8 mouse cellular contexts compared by ENCODE assay signal in the genomic region with DNA sequence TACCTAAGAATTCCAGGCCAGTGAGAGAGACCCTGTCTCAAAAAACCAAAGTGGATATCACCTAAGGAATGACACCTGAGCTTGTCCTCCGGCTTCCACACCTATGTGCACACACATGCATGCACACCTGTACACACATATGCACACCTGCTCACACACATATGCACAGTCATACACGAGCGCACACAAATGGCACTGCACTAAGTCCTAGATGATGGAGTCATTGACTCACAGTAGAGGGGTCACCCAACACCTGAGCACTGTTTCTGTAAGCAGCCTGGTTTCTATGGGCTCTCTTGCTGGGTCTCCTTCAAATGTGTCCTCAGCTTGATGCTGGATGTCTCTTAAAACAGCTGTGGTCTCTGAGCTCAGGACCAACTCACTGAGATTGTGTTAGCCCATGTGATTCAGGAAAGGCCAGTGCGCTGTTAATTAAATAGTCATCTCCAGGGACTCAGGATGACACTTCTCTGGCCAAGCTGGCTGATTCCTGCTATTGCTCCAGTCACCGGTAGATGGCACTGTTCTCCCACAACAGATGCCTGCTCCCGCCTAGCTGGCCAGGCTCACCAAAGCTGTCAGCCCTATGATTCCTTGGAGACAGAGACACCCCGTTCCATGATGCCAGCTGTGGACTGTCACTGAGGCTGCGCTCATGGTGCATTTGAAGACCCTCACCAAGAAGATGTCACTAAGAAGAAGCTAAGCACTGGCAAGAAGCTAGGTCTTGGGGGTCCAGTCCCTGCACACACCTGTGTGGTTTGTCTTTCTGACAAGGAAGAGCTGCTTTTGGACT.
DNase-seq lines count a peak whose midpoint lies in the region; ATAC-seq and TF ChIP-seq lines count a peak whose summit lies in the region.

No protein-coding gene starts in this region.

- ATAC-seq in forebrain, embryonic 15.5 days (replicated peaks), result peak; percentile 87

- peak; percentile 85 for DNase-seq in ES-CJ7 (ENCODE audit: low read depth, low spot score)
- DNase-seq in cerebellum, adult 11 months, result peak; percentile 56
- peak; percentile 73 to 76 for DNase-seq in heart, postnatal 36 days
- peak; percentile 57 to 83 for DNase-seq in layer of hippocampus, adult 2 months (ENCODE audit: low spot score in 2 of 2)
- peak; percentile 63 for DNase-seq in lung, adult 2 months
- DNase-seq in thymus, adult 18-20 months, result peak; percentile 16 to 26

- TF ChIP-seq POLR2A in lung, adult 2 months (IDR thresholded peaks at IDR 0.05; ENCODE audit: borderline replicate concordance, extremely low read depth, low read depth, low read length), result no peak
- TF ChIP-seq POLR2A in olfactory bulb, adult 2 months (IDR thresholded peaks at IDR 0.05; ENCODE audit: insufficient read depth, low read depth, low read length), result no peak

- H3K4me1 ChIP-seq in forebrain, embryonic 15.5 days, result peaks cover 7% of the 10 kb centered on the region; the same call in 1 of the 2 replicates
- H3K4me1 ChIP-seq in lung, adult 2 months (ENCODE audit: control insufficient read depth, insufficient read depth, low read length), result no peaks in the 10 kb centered on the region
- peaks cover 2% of the 10 kb centered on the region; the same call in 1 of the 2 replicates for H3K4me1 ChIP-seq in olfactory bulb, adult 2 months (ENCODE audit: control insufficient read depth, insufficient read depth, low read length)

- H3K9ac ChIP-seq in forebrain, embryonic 15.5 days (replicated peaks), result peak overlapping the region; percentile 7; the same call in 1 of the 2 replicates

- H3K27ac ChIP-seq in forebrain, embryonic 15.5 days (replicated peaks), result no peak overlapping the region
- H3K27ac ChIP-seq in layer of hippocampus, adult 2 months, result no peak overlapping the region
- no peak overlapping the region for H3K27ac ChIP-seq in olfactory bulb, adult 2 months (ENCODE audit: insufficient read depth, low read depth, low read length)

- H3K4me2 ChIP-seq in forebrain, embryonic 15.5 days (replicated peaks), result peak overlapping the region; percentile 33

- H3K36me3 ChIP-seq in forebrain, embryonic 15.5 days, result no peaks in the 10 kb centered on the region

- TF ChIP-seq CTCF in layer of hippocampus, adult 2 months (conservative IDR thresholded peaks at IDR 0.05), result peak; percentile 96
- peak; percentile 99 for TF ChIP-seq CTCF in lung, adult 2 months (IDR thresholded peaks at IDR 0.05; ENCODE audit: insufficient read depth, low read length)
- peak; percentile 65 for TF ChIP-seq CTCF in olfactory bulb, adult 2 months (IDR thresholded peaks at IDR 0.05; ENCODE audit: insufficient read depth, low read depth, low read length)

- no peaks in the 10 kb centered on the region for H3K27me3 ChIP-seq in forebrain, embryonic 15.5 days

- intact Hi-C loops in heart, postnatal 36 days (cut with DNase I), result loop anchor here (1.0 to 2.0 kb wide), 3 partner anchors 65 to 345 kb away; no protein-coding TSS in a partner anchor

- 0 out of 2 replicates have a peak overlapping the region, but pooled peaks have one; percentile 9 for H3K4me3 ChIP-seq in forebrain, embryonic 15.5 days
- no peak overlapping the region for H3K4me3 ChIP-seq in layer of hippocampus, adult 2 months
- peak overlapping the region; percentile 41 for H3K4me3 ChIP-seq in lung, adult 2 months (replicated peaks; ENCODE audit: extremely low read depth, low read depth, low read length)
- H3K4me3 ChIP-seq in olfactory bulb, adult 2 months (ENCODE audit: insufficient read depth, low read depth, low read length), result no peak overlapping the region

- H3K9me3 ChIP-seq in forebrain, embryonic 15.5 days, result no peaks in the 10 kb centered on the region

- WGBS in forebrain, embryonic 15.5 days, result 25% methylated on average over 8 of the region's 8 CpGs
- WGBS in lung, adult 2 months, result 23% methylated on average over 8 of the region's 8 CpGs
- 23% methylated on average over 8 of the region's 8 CpGs for WGBS in olfactory bulb, adult 2 months

Comparison
In these comparisons a context has a peak if more than half of its experiments do, and no peak if none do; other contexts are left out.
1. DNase-seq: peak in every context shown above with its lines; median percentile 85 in ES-CJ7; 74 in heart, postnatal 36 days; 70 in layer of hippocampus, adult 2 months; 63 in lung, adult 2 months; 56 in cerebellum, adult 11 months; 21 in thymus, adult 18-20 months.
2. H3K4me3 ChIP-seq: peak in forebrain, embryonic 15.5 days (single experiment) and lung, adult 2 months (single experiment); none in layer of hippocampus, adult 2 months (single experiment) and olfactory bulb, adult 2 months (single experiment).
3. Peak in every context shown above with its lines, with median percentiles within 50 percentile points of each other: CTCF ChIP-seq.